Mouse (Mus musculus): ENCODE results near the gene Rnf38. TPM values are rescaled to one million over a fixed set of nuclear protein-coding genes. Genes with fewer than 3 reads are reported as not detected.

Rnf38 gene
- total and polyA plus RNA-seq, 3 experiments, result 6.8 to 22.8 TPM; not detected in 1

DNA sequence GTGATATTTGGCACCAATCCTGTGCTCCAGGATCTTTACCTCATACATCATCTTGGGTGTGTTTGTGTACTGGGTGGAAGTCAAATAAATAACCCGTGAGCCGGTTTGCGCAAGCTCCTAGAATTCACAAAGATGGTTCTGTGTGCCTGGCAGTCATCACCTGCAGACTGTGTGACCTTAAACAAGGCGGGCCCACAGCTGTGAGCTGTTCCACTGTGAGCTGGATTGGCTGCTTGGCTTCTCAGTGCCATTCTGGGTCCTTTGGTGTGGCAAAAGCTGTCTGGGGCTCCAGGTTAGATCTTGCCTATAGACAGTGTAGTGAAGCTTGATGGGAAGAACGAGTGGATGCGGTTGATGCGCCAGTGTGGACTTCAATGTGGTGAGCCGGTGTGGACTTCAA is 130.0 kb downstream of the Rnf38 start:
- TF ChIP-seq MYB (IDR thresholded peaks at IDR 0.05; ENCODE audit: low read depth, low read length) (no peak), MXI1 (IDR thresholded peaks at IDR 0.05; ENCODE audit: low read depth, low read length) (no peak), MAFK (IDR thresholded peaks at IDR 0.05; ENCODE audit: borderline replicate concordance, low read depth, low read length) (no peak), SIN3A (IDR thresholded peaks at IDR 0.05; ENCODE audit: low read length) (no peak), CHD2 (IDR thresholded peaks at IDR 0.05; ENCODE audit: low read length) (no peak), TBP (IDR thresholded peaks at IDR 0.05; ENCODE audit: low read depth, low read length) (no peak), EP300 (IDR thresholded peaks at IDR 0.05; ENCODE audit: low read depth in 1 of 2, low read length in 2 of 2) (no peak), RCOR1 (IDR thresholded peaks at IDR 0.05; ENCODE audit: low read depth, low read length) (no peak), NRF1 (IDR thresholded peaks at IDR 0.05; ENCODE audit: insufficient read depth, low read depth, low read length, poor library complexity, severe bottlenecking) (no peak), ZNF384 (IDR thresholded peaks at IDR 0.05; ENCODE audit: low read depth, low read length) (no peak), ZMIZ1 (IDR thresholded peaks at IDR 0.05; ENCODE audit: low read depth, low read length) (no peak), GATA1 (IDR thresholded peaks at IDR 0.05; ENCODE audit: low read depth, low read length) (no peak), MEF2A (IDR thresholded peaks at IDR 0.05; ENCODE audit: extremely low read depth, insufficient replicate concordance, low read depth, low read length, poor library complexity, severe bottlenecking) (no peak), KAT2A (conservative IDR thresholded peaks at IDR 0.05; ENCODE audit: low read depth, low read length) (no peak), ZKSCAN1 (IDR thresholded peaks at IDR 0.05; ENCODE audit: low read depth, low read length) (no peak)
- no peaks in the 10 kb centered on the region for H3K4me1 ChIP-seq (ENCODE audit: control insufficient read depth in 1 of 2, insufficient read depth in 2 of 2, low read length in 2 of 2)

DNA sequence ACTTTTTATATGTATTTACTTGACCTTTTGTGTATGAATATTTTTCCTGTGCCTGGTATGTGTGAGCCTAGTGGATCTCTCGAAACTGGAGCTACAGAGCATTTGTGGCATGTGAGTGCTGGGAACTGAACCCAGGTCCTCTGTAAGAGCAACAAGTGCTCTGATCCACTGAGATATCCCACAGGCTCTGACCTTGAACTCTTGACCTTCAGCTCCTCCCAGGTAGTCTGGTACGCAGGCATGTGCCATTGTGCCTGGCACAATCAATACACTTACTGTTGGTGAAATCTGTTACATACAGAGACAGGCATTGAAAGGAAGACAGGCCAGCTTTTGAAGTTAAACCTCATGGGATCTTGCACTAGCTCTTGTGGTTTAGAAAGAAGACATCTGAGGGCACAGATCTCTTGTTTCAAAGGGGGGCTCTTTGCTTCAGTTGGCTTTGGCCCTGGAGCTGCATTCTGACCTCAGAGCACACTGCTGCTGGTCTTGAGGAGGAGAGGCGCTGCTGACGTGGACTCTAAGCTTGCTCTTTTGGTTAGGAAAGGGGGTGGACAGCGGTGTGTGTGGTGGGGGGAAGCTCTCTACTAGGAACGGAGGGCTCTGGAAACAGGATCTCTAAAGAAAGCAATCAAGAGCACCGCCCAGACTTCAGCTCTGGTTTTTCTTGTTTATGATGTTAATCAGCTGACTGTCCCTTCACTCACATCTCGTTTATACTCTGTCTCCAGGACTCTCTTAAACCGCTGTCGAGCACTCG is 135.8 kb downstream of the Rnf38 start:
- peaks cover 0 to 1% of the 10 kb centered on the region in 2 experiments; a peak in 1 of 4 replicates for H3K36me3 ChIP-seq (ENCODE audit: control insufficient read depth in 1 of 2, insufficient read depth in 2 of 2, low read length in 2 of 2)

More for the DNA sequence above, 130.0 kb downstream of the Rnf38 start:
- Histone ChIP-seq H3K36me3 (ENCODE audit: control insufficient read depth in 1 of 2, insufficient read depth in 2 of 2, low read length in 2 of 2) (no peaks in the 10 kb centered on the region), H3K79me2 (ENCODE audit: control insufficient read depth, insufficient read depth, low read length, poor library complexity) (no peaks in the 10 kb centered on the region), H3K4me3 (ENCODE audit: control insufficient read depth in 1 of 2, insufficient read depth in 1 of 2, low read depth in 2 of 2, low read length in 2 of 2) (no peak overlapping the region), H3K9ac (ENCODE audit: control insufficient read depth, low read depth, low read length, poor library complexity, severe bottlenecking) (no peak overlapping the region), H3K27me3 (ENCODE audit: control insufficient read depth in 1 of 2, insufficient read depth in 2 of 2, low read length in 2 of 2) (peaks cover 0 to 9% of the 10 kb centered on the region in 2 experiments), H3K9me3 (replicated peaks; ENCODE audit: insufficient read depth, low read length) (no peaks in the 10 kb centered on the region), H3K27ac (ENCODE audit: control insufficient read depth, low read depth, low read length) (no peak overlapping the region)
- DNase-seq (ENCODE audit: low read depth, low spot score), result no peak

More for the DNA sequence above, 135.8 kb downstream of the Rnf38 start:
- no peaks in the 10 kb centered on the region for H3K79me2 ChIP-seq (ENCODE audit: control insufficient read depth, insufficient read depth, low read length, poor library complexity)
- no peak for DNase-seq (ENCODE audit: low read depth, low spot score)
- no peak overlapping the region for H3K27ac ChIP-seq (ENCODE audit: control insufficient read depth, low read depth, low read length)
- TF ChIP-seq JUND (IDR thresholded peaks at IDR 0.05; ENCODE audit: low read depth, low read length), result no peak
- no peak for TF ChIP-seq POLR2AphosphoS2 (IDR thresholded peaks at IDR 0.05; ENCODE audit: low read length)
- no peak for TF ChIP-seq USF2 (IDR thresholded peaks at IDR 0.05; ENCODE audit: borderline replicate concordance in 1 of 2, insufficient read depth in 1 of 2, low read depth in 1 of 2, low read length in 2 of 2)
- no peak for TF ChIP-seq NELFE (IDR thresholded peaks at IDR 0.05; ENCODE audit: low read depth, low read length)
- no peak for TF ChIP-seq HCFC1 (IDR thresholded peaks at IDR 0.05; ENCODE audit: low read depth, low read length)
- no peak for TF ChIP-seq GATA1 (IDR thresholded peaks at IDR 0.05; ENCODE audit: low read depth, low read length)
- TF ChIP-seq MEF2A (IDR thresholded peaks at IDR 0.05; ENCODE audit: extremely low read depth, insufficient replicate concordance, low read depth, low read length, poor library complexity, severe bottlenecking), result no peak
- TF ChIP-seq UBTF (IDR thresholded peaks at IDR 0.05; ENCODE audit: borderline replicate concordance, insufficient read depth, low read depth, low read length), result no peak
- no peak for TF ChIP-seq RAD21 (IDR thresholded peaks at IDR 0.05; ENCODE audit: low read depth, low read length)
- no peak for TF ChIP-seq ZMIZ1 (IDR thresholded peaks at IDR 0.05; ENCODE audit: low read depth, low read length)
- TF ChIP-seq ZC3H11A (IDR thresholded peaks at IDR 0.05; ENCODE audit: low read depth, low read length), result no peak
- TF ChIP-seq USF1 (IDR thresholded peaks at IDR 0.05; ENCODE audit: low read depth, low read length), result no peak
- peaks cover 0 to 4% of the 10 kb centered on the region in 2 experiments; a peak in 1 of 4 replicates for H3K4me1 ChIP-seq (ENCODE audit: control insufficient read depth in 1 of 2, insufficient read depth in 2 of 2, low read length in 2 of 2)
- peaks cover 3 to 7% of the 10 kb centered on the region in 2 experiments; a peak in 3 of 4 replicates for H3K27me3 ChIP-seq (ENCODE audit: control insufficient read depth in 1 of 2, insufficient read depth in 2 of 2, low read length in 2 of 2)
- no peaks in the 10 kb centered on the region for H3K9me3 ChIP-seq (replicated peaks; ENCODE audit: insufficient read depth, low read length)
- H3K9ac ChIP-seq (ENCODE audit: control insufficient read depth, low read depth, low read length, poor library complexity, severe bottlenecking), result no peak overlapping the region
- H3K4me3 ChIP-seq (ENCODE audit: control insufficient read depth in 1 of 2, insufficient read depth in 1 of 2, low read depth in 2 of 2, low read length in 2 of 2), result no peak overlapping the region

Data from MEL (cell line).